Mouse (Mus musculus): ENCODE results near the gene Wbp2. TPM values are rescaled to one million over a fixed set of nuclear protein-coding genes. Genes with fewer than 3 reads are reported as not detected.
"Not testable (repeated sequence)": the region's sequence is repeated elsewhere in the genome, so short reads cannot be mapped to it uniquely, and the experiment has no call there.

Wbp2 gene
- total RNA-seq, 4 experiments from 2014 or later = 78.6 to 91.0 (median 90.1) TPM

DNA sequence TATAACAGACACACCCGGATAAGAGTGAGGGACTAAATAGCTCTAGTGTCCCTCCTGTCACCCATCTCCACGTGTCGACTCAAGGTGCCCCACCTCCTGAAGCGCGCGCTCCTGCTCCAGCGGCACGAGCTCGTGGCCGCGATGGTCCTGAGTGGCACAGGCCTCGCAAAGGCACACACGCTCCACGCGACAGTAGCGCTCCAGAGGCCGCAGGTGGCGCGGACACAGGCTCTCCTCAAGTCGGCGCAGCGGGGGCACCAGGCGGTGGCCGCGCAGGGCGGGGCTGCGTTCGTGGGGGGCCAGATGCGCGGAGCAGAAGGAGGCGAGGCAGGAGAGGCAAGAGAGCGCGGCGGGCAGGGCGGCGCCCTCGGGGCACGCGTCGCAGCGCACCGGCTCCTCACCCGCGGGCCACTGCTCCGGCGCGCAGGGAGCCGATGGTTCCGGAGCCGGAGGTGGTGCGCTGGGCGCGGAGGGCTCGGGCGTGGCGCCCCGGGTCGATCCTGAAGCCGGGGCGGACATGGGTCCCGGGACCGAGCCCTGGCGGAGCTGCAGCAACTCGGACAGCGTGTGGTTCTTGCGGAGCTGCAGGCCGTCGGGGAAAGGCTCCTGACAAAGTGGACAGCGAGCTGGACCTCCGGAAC, 22.8 kb upstream of the Wbp2 start:
- DNase-seq (ENCODE audit: low spot score in 2 of 2) = no peak

DNA sequence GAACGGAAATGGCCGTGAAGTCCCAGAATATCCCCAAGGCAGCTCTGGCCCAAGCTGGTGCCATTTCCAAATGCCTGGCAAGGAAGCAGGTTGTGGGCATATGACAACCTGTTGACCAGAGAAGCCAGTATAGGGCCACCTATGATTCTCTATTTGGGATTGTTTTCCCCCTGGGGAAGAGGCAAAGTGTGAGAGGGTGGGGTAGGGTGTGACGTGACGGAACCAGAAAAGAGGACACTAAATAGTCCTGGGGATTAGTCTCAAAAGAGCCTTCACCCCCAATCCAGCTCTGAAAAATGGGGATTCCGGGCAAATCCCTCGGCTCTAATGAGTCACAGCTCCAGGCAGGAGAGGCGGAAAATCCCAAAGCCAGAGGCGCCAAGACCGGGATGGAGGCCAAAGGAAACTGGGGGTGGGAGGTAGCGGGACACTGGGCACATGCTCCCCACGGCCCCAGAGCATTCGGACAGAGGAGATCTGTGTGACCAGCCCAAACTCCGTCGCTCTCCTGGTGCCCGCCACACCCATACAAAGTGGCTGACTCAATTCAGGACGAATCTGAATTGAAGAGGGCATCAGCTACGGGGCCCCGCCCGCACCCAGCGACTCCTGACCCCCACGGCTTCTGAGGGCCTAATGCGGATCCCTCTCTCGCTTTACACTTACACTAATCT, 21.8 kb upstream of the Wbp2 start:
- DNase-seq (ENCODE audit: low spot score in 2 of 2) = peak in 1 of 2 experiments; percentile 80

DNA sequence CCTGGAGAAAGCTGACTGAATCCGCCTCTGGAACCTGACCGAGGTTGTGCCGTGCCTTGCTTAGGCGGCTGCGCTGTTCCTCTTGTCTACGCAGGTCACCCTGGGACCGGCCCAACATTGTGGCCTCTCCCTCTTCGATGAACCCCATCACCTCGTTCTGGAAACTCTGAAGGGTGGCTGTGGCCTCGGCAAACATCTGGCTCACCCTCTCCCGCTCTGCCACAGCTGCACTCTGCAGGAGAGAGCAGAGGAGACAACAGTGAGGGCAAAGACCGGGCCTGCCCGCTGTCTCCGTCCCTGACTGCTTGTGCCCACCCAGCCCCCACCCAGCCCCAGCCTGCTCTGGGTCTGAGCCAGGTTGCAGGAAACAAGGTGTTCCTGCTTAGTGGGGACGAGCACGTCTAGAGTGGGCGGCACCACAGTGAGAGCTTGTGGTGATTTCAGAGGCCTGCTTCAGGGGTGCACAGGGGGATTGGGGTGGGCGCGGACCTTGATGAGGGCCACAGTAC, 21.0 kb upstream of the Wbp2 start:
- DNase-seq (ENCODE audit: low spot score in 2 of 2) = no peak

DNA sequence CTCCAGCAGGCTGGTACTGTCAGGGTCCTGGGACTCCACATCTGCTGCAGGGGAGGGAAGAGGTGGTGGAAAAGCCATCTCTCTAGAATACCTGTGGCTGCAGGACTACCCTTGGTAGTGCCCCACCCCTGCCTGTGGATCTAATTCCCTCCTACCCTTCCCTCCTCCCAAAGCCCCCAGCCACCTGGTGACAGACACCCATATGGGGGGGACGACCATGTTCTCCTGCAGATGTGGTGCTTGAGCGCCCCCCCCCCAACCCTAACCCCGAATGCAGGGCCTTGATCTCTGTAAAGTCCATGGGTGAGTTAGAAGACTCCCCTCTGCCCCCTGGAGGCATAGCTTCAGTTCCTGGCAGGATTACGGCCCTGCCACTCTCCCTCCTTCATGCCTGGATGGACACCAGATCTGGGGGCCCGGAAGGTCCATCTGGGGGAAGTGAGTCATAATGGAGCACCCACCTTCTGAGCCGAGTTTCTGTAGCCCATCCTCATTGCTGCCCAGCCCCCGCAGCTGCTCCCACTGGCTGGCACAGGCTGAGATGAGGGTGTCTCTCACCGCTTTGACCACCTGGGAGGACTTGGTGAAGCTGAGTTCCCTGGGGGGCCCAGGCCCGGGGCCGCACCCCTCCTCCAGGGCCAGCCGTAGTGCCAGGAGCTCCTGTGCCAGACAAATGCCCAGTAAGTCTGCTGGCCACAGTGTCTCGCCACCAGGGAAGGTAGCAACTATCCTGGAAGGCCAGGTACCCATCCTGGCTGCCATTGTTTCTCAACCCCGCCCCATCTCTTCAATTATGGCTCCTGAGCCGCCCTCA, 20.4 kb upstream of the Wbp2 start:
- no peak for DNase-seq (ENCODE audit: low spot score in 2 of 2)

DNA sequence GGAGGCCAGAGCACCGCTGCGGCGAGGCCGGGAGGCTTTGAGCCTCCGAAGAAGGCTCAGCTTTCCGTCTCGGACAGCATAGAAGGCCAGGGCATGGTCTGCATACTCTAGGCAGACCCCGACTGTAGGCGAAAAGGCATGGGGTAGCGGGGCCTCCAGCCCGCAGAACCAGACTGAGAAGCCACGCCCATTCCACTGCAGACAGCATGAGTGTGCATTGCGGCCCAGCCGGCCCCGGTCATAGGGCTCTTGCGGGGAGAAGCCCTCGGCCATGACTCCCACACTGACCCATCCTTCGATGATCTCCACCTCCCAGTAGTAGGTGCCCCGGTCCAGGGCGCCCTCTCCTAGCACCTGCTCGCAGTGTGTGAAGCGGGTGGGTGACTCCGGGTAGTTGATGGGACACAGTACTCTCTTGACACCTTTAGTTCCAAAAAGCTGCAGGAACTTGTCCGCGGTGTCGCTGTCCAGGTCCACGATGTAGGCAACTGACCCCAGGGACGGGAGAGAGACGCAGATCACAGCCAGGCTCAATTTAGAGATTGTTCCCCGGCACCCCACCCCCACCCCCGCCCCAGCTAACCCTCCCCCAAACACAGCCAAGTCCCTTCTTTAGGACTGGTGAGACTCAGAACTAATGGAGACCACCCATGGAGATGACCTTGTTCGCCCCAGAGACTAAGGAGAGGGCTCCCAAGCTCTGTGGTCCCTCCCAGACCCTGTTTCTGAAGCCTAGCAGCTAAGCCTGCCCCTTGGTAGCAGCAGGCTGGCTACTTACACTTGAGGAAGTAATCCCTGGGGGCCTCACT, 19.6 kb upstream of the Wbp2 start:
- no peak for DNase-seq (ENCODE audit: low spot score in 2 of 2)

DNA sequence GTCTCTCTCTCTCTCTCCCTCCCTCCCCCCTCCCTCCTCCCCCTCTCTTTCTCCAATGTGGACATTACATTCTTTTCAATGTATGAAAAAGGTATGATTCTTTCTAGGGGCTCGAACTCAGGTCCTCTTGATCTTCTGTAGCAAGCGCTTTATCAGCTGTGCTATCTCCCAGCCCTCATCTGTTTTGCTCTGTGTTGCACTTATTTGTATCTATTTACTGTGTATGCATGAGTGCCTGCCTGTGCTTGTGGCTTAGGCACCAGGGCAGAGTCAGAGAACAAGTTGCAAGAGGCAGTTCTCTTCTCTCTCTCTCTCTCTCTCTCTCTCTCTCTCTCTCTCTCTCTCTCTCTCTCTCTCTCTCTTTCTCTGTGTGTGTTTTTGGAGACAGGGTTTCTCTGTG, 18.3 kb upstream of the Wbp2 start:
- no peak for DNase-seq (ENCODE audit: low spot score in 2 of 2)

DNA sequence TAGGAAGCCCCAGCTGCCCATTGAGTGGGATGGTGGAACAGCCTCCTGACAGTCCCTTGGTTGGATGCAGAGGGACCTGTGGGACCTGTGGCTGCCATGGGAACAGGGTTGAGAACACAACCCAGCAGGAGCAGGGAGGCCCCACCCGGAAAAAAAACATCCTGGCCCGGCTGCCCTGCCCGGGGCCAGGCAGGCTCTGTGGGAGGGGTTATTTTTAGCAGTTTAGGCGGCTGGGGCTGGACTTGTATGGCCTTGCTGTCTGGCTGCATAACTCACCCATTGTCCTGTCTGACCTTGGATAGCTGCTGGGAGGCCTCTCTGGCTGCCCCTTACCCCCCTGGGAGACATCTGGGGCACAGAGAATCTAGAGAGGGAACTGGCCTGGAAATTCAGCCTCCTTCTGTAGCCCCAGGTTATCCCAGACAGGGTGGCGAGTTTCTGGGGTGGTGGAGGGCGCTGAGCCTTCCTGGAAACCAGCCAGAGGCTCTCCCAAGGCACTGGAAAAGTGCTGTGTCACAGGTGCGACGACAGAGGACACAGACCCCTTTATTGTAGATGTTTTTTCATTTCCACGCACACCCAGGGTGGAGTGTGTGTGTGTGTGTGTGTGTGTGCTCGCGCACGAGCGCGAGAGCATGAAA, 17.3 kb upstream of the Wbp2 start:
- DNase-seq (ENCODE audit: low spot score in 2 of 2) = peak; percentile 59 to 73

DNA sequence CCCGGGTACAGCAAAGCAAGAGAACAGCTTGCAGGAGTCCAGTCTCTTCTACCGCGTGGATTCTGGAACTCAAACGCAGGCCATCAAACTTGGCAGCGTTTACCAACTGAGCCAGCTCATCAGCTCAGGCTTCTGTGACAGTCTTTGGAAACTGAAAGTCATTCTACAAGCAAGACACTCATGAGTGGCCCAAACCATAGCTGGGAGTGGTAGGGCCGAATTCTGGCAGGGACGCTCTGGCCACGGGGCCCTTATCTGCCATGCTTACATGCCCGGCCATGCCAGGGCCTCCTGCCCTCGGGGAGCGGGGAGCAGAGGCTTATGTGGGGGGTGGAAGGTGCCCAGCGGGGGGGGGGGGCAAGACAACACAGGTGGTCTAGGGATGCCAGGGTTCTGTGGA, 16.8 kb upstream of the Wbp2 start:
- no peak for DNase-seq (ENCODE audit: low spot score in 2 of 2)

DNA sequence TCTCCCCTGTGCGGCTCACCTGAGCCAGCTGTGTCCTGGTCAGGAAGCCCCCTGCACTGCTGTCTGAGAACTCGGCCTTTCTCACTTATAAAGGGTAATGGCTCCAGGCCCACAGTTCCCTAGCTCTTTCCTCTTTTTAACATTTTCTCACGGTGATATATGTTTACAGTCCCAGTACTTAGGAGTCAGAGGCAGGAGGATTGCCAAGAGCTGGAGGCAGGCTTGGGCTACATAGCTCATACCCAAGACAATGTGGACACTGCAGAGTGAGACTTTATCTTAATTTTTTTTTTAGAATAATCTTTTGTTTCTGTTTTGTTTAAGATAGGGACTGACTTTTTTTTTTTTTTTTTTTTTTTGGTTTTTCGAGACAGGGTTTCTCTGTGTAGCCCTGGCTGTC, 15.7 kb upstream of the Wbp2 start:
- DNase-seq (ENCODE audit: low spot score in 2 of 2) = no peak

DNA sequence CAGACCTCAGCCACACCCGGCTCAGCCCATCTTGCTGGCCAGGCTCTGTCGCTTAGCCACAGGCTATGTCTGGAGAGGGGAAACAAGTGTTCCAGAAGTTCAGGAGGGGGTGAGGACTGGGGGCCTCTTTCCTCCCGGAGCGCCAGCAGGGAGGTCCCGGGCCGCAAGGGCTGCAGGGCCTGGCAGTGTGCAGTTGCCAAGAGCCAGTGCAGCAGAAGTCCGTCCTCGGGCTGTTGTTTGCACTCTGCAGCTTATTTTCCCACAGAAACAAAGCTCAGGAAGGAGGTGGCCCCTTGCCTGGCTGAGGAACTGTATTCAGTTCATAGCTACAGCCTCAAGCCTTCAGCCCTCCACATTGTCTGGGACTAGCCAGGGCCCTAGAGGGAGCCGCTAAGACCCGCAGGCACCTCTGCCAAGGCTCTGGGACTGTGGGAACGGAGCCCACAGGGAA, 15.2 kb upstream of the Wbp2 start:
- peak; percentile 24 to 60 for DNase-seq (ENCODE audit: low spot score in 2 of 2)

DNA sequence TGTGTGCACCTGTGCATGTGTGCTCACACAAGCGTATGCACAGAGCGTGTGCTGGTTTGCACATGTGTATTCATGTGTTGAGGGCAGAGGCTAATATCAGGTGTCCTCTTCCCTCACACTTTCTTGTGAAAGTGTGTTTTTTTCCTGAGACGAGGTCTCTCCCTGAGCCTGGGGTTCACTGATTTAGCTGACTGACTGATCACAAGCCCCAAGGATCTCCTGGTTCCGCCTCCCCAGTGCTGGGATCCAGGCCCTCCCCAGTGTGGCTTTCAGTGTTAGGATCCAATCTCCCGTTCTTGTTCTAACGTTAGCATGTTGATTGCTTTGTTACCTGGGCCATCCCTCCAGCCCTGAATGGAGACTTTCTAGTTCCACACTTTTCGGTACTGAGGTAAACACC, 14.0 kb upstream of the Wbp2 start:
- DNase-seq (ENCODE audit: low spot score in 2 of 2) = no peak

DNA sequence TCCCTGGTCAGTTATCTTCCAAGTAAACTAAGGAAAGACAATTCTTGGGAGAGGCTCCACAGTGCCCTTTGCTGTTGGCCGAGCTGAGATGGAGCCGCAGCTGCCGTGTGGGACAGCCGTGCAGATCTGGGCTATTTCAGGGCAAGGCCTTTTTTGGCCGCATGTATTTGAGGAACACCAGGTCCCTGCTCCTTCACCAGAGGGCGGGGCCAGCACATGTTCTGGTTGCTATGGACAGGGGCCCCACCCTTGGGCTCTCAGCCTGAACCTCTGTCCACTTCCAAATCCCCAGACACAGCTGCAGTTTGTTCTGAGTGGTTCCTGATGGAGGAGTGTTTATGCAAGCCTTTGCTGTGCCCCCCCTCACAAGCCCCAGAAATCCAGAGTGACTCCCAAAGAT, 13.6 kb upstream of the Wbp2 start:
- peak; percentile 80 to 88 for DNase-seq (ENCODE audit: low spot score in 2 of 2)

DNA sequence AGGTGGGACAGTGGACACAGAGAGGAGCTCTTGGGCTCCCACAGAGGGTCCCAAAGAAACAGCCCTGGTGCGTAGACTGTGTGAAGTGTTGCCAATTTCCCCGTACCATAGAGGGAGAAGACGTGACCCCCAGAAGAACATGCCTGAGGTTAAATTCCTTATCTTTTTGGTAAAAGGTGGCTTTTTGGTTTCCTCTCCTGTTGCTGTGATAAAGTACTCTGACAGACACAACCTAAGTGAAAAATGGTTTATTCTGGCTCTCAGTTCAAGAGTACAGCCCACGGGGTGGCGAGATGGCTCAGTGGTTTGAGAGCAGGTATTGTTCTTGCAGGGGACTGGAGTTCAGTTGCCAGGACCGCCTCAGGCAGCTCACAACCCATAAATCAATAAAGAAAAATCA, 12.7 kb upstream of the Wbp2 start:
- DNase-seq (ENCODE audit: low spot score in 2 of 2) = no peak

DNA sequence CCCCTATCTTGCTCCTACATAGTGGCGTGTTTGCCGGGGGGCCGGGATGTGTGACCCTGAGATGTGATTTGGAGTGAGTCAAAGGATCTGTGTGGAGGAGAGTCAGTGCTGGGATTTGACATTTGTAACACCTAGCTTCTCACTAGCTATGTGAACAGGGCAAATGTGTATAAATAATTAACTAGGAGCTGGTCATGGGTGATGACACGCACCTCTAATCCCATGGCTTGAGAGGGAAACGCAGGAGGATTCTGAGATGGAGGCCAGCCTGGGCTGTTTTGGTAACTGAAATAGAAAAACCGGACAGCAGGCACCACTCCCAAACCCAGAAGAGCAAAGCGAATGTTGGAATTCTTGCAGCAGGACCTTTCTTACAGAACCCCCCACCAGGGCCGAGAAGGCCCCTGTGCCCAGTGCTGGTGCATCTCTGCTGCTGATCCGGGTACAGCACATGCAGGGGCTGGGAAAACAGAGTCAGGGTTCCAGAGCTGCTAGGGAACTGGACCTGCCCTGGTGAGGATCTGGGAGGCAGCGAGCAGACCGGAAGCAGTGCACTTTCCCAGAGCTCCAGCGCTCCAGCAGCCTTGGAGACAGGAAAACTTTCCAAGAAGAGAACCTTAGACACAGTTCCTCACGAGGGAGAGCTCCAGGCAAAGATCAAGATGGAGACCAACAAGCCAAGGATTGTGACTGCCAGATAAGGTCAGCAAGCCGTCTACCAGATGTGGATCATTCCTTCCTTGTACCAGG, 12.1 kb upstream of the Wbp2 start:
- DNase-seq (ENCODE audit: low spot score in 2 of 2) = no peak

DNA sequence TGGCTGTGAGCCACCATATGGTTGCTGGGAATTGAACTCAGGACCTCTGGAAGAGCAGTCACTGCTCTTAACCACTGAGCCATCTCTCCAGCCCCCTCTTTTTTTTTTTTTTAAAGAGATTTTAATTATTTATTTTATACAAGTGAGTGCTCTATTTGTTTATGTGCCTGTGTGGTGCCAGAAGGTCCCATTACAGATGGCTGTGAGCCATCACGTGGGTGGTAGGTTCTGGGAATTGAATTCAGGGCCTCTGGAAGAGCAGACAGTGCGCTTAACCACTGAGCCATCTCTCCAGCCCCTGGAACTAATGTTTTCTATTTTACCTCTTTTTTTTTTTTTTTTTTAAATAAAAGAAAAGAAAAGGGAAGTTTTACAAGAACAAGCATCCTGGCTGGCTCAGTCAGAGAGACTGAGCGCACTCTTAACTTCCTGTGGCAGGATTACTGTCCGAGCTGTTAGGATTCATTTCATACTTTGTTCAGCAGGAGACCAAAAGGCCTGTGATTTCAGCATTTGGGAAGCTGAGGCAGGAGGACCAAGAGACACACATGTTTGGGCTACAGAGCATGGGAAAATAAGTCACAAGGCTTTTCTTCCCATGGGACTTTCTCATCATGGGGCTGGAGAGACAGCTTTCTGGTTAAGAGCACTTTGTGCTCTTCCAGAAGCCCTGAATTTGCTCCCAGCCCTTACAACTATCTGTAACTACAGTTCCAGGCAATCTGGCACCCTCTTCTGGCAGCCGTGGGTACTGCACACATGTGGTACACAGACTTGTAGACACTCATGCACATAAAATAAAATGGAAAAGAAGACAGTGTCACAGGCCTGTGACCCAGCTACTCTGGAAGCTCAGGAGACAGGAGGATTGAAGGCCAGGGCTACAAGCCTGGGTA, 9.7 kb upstream of the Wbp2 start:
- DNase-seq (ENCODE audit: low spot score in 2 of 2) = no peak

DNA sequence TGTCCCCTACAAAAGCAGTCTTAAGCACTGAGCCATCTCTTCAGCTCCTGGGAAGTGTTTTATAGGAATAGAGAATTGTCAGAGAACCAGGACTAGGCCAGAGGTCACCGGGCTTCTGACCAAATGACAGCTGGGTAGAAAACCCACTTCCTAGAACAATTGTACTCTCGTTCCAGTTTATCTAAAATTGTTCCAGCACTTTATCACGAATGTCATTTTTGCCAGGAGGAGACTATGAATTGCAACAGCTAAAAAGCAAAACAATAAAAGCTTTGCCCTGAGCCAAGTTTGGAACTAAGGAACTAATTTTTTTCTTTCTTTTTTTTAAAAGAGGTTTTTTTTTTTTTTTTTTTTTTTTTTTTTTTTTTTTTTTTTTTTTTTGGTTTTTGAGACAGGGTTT, 8.8 kb upstream of the Wbp2 start:
- peak in 1 of 2 experiments; percentile 38 for DNase-seq (ENCODE audit: low spot score in 2 of 2)

DNA sequence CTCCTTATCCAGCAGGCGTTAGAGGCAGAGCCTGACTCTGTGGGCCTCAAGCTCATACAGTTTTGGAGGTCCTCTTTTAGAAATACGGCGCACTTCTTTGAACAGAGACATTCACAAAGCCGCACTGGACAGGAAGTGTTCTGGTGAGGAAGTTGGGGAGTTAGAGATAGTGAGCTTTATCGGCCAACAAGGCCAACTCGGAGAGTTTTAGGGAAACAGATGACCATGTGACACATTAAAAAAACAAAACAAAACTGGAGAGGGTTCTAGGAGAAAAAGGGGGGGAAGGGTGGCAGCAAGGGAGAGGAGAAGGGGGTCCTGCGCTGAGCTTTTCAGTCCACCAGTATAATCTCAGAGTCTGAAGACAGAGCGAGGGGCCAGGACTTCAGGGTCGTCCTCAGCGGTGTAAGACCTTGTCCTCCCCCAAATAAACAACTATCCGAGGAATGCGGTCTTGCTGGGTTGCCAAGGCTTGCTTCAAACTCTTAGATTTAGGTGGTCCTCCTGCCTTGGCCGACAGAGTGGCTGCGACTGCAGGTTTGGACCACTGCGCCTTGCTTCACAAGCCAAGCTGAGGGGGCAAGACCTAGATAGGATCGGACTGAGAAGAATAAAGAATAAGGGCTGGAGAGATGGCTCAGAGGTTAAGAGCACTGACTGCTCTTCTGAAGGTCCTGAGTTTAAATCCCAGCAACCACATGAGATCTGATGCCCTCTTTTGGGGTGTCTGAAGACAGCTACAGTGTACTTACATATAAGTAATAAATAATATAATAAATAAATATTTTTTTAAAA, 7.2 kb upstream of the Wbp2 start:
- no peak for DNase-seq (ENCODE audit: low spot score in 2 of 2)

DNA sequence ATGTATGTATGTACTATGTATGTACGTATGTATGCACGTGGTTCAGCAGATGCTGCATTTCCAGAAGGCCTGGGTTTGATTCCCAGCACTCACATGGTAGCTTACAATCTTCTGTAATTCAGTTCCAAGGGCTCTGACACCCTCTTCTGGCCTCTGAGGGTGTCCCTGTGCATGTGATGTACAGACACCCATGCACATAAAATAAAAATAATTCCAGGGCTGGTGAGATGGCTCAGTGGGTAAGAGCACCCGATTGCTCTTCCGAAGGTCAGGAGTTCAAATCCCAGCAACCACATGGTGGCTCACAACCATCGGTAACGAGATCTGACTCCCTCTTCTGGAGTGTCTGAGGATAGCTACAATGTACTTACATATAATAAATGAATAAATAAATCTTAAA, 6.2 kb upstream of the Wbp2 start:
- DNase-seq (ENCODE audit: low spot score in 2 of 2) = not testable (repeated sequence)
